Mouse (Mus musculus) spleen, adult 2 months (tissue): Measurements from ENCODE around the gene Mre11a. TPM values are rescaled to one million over a fixed set of nuclear protein-coding genes. Genes with fewer than 3 reads are reported as not detected.
"Not testable (repeated sequence)": the region's sequence is repeated elsewhere in the genome, so short reads cannot be mapped to it uniquely, and the experiment has no call there.

ENCODE experiments used
- DNase-seq, 2 experiments: peaks; one replicate each; pipeline versions ENCODE4 v3.0.0 to v3.0.0-alpha.2; 2012 to 2021; ENCODE audit warnings: low spot score in 2 of 2, low read depth in 1 of 2
- H3K27ac ChIP-seq: fragments of 200-500 bp; 2 replicates; pipeline ENCODE4 v1.5.1; 2012; ENCODE audit warnings: low read length, inconsistent platforms; ENCODE audit not compliant: insufficient read depth
- H3K27me3 ChIP-seq: fragments of 200-500 bp; 2 replicates; pipeline ENCODE4 v1.6.1; 2012; ENCODE audit warnings: mild to moderate bottlenecking, moderate library complexity, low read length, inconsistent platforms; ENCODE audit not compliant: control insufficient read depth, insufficient read depth
- H3K36me3 ChIP-seq: fragments of 200-500 bp; 2 replicates; pipeline ENCODE4 v1.6.1; 2012; ENCODE audit warnings: mild to moderate bottlenecking, low read length, inconsistent platforms; ENCODE audit not compliant: control insufficient read depth, insufficient read depth
- H3K4me1 ChIP-seq: fragments of 200-500 bp; 2 replicates; pipeline ENCODE4 v1.6.1; 2011; ENCODE audit warnings: inconsistent platforms; ENCODE audit not compliant: control insufficient read depth, insufficient read depth, insufficient read length
- H3K4me3 ChIP-seq: fragments of 200-500 bp; 2 replicates; pipeline ENCODE4 v1.5.1; 2011; ENCODE audit warnings: mild to moderate bottlenecking, inconsistent platforms; ENCODE audit not compliant: insufficient read depth, insufficient read length; ENCODE audit errors: extremely low read depth
- CTCF ChIP-seq: fragments of 200-500 bp; IDR thresholded peaks from 2 replicates; pipeline ENCODE4 v1.5.1; 2011; ENCODE audit warnings: mild to moderate bottlenecking, inconsistent platforms; ENCODE audit not compliant: insufficient read depth, insufficient read length, insufficient replicate concordance; ENCODE audit errors: extremely low read depth
- POLR2A ChIP-seq: fragments of 200-500 bp; IDR thresholded peaks from 2 replicates; pipeline ENCODE4 v1.6.1; 2011; ENCODE audit warnings: low read depth, low read length, inconsistent platforms
- WGBS: fragments of 180-500 bp; shearing (Covaris S2); methylation state at CpG from one replicate; pipeline ENCODE4 v1.1.7; 2018; 5-methylcytosine and 5-hydroxymethylcytosine counted together
- polyA plus RNA-seq: library from polyadenylated mRNA; depleted of rRNA; stranded (reverse); fragments of >200 nt; gene quantifications from 2 replicates; pipeline ENCODE4 v1.2.3, GENCODE M21; 2012; rRNA removed

Gene Mre11a
- polyA plus RNA-seq, 1 experiment = 4.5 TPM

DNA sequence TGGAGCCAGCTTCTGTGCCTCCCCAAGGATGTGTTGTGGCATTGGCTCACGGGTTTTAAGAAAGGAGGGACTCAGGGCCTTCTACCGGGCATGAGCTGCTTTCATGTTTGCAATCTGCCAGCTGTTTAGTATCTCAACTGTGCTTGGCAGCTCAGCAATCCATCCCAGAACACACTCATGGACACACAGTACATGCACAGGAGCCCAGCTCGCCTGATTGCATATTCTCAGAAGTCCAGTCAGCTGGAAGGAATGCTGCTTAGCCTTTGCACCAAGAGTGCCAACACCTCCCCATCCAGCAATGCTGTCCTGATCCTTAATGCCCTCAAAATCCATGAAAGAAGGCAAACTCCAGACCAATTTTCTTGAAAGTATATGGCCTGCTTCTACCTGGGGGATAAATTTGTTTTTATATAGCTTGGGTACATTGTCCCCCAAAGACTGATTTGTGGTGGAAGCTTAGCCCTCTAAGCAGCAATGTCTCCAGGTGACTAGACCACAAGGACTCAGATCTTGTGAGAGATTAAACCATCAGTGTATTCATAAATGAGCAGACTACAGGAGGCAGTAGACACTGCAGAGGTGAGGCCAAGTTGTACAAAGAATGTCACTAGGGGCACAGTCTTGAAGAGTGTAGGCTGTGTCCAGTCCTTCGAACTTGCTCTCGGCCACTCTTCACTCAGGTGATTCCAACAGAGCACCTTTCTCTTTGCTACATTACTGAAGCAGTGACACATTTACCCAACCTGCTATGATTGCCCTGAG is 91.5 kb downstream of the Mre11a start:
- H3K36me3 ChIP-seq = no peaks in the 10 kb centered on the region
- H3K4me3 ChIP-seq = no peak overlapping the region
- 77% methylated on average over 5 of the region's 5 CpGs for WGBS
- DNase-seq = no peak
- no peak overlapping the region for H3K27ac ChIP-seq
- TF ChIP-seq CTCF (no peak), POLR2A (no peak)
- peaks cover 5% of the 10 kb centered on the region; the same call in 1 of the 2 replicates for H3K4me1 ChIP-seq
- H3K27me3 ChIP-seq = no peaks in the 10 kb centered on the region

DNA sequence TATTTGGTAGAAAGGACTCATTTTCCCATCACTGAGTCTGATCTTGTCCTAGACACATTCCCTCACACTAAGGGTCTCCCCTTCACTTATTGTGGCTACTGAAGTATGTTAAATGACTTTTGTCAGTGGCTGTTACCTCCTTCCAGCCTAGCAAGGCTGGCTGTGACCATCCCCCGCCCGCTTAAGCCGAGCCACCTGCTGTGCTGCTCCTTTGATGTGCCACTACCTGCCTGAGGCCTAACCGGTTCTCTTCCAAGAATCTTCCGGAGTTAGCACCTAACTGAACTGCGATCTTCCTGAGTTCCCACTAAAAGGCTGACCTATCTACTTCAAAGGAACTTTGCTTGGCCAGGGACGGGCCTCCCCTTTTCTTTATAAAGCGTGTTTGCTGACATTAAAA is 92.1 kb downstream of the Mre11a start:
- WGBS = 78% methylated on average over 8 of the region's 8 CpGs

DNA sequence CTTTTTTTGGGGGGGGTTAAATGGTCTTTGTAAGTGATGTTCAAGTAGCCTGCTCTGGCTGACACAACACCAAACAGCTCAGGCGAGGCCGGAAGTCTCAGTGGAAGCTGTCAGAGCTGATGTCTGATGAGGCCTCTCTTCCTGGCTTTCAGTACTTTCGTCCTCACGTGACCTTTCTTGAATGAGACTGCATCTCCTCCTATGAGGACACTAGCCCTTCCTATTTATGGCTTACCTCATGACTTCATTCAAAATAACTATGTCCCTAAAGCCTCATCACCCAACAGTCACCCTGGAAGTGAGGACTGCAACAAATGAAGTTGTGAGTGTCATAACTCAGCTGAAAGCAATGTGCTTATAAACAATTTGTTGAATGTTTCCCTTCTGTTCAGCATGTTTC is 100.2 kb downstream of the Mre11a start:
- no peak for TF ChIP-seq POLR2A
- no peak for TF ChIP-seq CTCF
- 37% methylated on average over 4 of the region's 4 CpGs for WGBS
- no peak for DNase-seq
- Histone ChIP-seq H3K27me3 (no peaks in the 10 kb centered on the region), H3K27ac (no peak overlapping the region), H3K36me3 (no peaks in the 10 kb centered on the region), H3K4me3 (no peak overlapping the region), H3K4me1 (no peaks in the 10 kb centered on the region; the same call in 1 of the 2 replicates)

More for the DNA sequence above, 92.1 kb downstream of the Mre11a start:
- not testable (repeated sequence) for H3K27ac ChIP-seq, H3K36me3 ChIP-seq, H3K27me3 ChIP-seq, H3K4me1 ChIP-seq, H3K4me3 ChIP-seq, DNase-seq

DNA sequence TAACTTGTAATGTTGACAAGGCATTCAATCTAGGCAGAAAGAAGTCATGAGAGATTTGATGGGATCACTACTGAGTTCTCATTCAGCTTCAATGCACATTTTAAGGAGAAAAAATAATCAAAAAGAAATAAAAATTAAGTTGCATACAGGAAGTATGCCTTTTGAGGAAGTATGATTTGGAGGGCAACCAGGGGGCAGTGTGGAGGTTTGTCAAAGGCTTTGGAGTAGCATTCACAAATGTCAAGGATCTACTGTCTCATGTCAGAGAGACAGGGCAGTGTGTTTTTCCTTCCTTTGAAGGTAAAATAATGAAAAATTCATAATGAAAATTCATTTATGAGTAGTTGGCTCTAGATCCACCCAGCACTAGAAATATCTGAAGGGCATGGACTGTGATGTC is 100.7 kb downstream of the Mre11a start:
- peak; percentile 38 to 43 for DNase-seq
- H3K27ac ChIP-seq = no peak overlapping the region
- H3K27me3 ChIP-seq = no peaks in the 10 kb centered on the region
- no peak overlapping the region for H3K4me3 ChIP-seq
- TF ChIP-seq POLR2A = no peak
- TF ChIP-seq CTCF = no peak
- no peaks in the 10 kb centered on the region for H3K36me3 ChIP-seq
- H3K4me1 ChIP-seq = no peaks in the 10 kb centered on the region; the same call in 1 of the 2 replicates

DNA sequence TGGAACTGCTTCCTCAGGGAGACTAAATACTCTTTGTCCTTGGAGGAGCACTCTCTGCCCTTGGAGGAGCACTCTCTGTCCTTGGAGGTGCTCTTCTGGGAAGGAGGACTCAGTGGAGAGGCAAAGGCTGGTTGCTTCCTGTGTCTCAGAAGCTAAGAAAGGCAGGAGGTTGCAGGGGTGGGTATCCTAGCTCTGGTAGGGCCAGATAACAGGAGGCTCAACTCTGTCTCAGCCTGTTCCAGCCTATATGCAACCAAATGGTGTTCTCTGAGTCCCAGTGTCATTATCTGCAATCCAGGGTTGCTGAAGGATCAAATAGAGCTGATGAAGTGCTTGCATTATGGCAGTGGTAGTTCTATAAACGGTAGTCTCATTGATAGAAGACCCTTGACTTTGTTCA is 101.5 kb downstream of the Mre11a start:
- TF ChIP-seq CTCF (no peak), POLR2A (no peak)
- WGBS = 77% methylated on average over 1 of the region's 1 CpGs
- Histone ChIP-seq H3K4me3 (no peak overlapping the region), H3K36me3 (no peaks in the 10 kb centered on the region), H3K27me3 (no peaks in the 10 kb centered on the region), H3K27ac (no peak overlapping the region), H3K4me1 (no peaks in the 10 kb centered on the region; the same call in 1 of the 2 replicates)
- no peak for DNase-seq

Other genes starting within 250 kb of the Mre11a start
- gene Amotl1, start 139.6 kb upstream of the Mre11a start, polyA plus RNA-seq = 6.7 and 7.0 TPM in 2 replicates
- gene Piwil4, start 43.9 kb upstream of the Mre11a start, polyA plus RNA-seq = 0.19 and 0.46 TPM in 2 replicates
- gene Fut4, start 32.3 kb upstream of the Mre11a start, polyA plus RNA-seq = 4.3 and 6.0 TPM in 2 replicates
- gene 1700012B09Rik, start 13.6 kb upstream of the Mre11a start, polyA plus RNA-seq = not detected in 2 replicates
- 4.8 and 5.6 TPM in 2 replicates for gene Ankrd49, start 202 bp downstream of the Mre11a start, polyA plus RNA-seq
- gene Gpr83, start 75.6 kb downstream of the Mre11a start, polyA plus RNA-seq = 4.6 and 6.0 TPM in 2 replicates
- 37.6 and 41.4 TPM in 2 replicates for gene Izumo1r, start 119.3 kb downstream of the Mre11a start, polyA plus RNA-seq